In the genomic region with DNA sequence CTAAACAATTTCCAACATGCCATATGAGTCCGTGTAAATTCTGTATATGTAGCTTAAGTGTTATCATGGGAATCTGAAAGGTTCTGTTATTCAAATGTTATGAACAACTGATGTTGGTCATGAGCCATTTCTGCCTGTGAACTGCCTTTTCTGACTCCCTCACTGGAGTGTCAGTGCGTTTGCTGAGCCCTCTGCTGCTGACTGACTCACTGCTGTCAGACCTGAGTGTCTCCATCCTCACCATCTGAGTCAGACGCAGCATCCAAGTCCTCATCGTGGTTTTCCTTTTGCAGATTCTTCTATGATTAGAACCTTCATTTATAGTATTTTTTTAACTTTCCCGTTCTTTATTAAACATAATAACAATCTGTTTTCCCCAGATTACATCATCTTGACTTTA, we compare ENCODE assay signal across 19 mouse cellular contexts.
DNase-seq lines count a peak whose midpoint lies in the region; ATAC-seq lines count a peak whose summit lies in the region.
"Had no signal": no experiment of that assay in that cellular context is flagged by ENCODE, and none has a peak within 500 bp of the region (broad histone marks: within the 10 kb centered on the region; RNA-seq: fewer than 3 reads in every experiment).

No protein-coding gene starts in this region.

- peak; percentile 45; the same call in 1 of the 2 replicates for ATAC-seq in cerebellum, adult (ENCODE audit: insufficient number of reproducible peaks, low FRiP score, low TSS enrichment)
- ATAC-seq: forebrain, embryonic 14.5 days; hindbrain, embryonic 16.5 days; intestine, embryonic 15.5 days; Patski had no signal

- DNase-seq in cerebellum, adult 11 months = no peak
- peak; percentile 20 to 45 for DNase-seq in cerebellum, postnatal 25 days
- DNase-seq in cerebellum, adult 9-11 months = no peak
- DNase-seq in right cerebral cortex, adult 18-20 months = peak; percentile 4
- no peak for DNase-seq in right cerebral cortex, postnatal 36 days (ENCODE audit: low spot score in 2 of 2)
- DNase-seq: adrenal gland, postnatal 10 days; adrenal gland, postnatal 36 days; B cell, adult 2 months; gastrocnemius, postnatal 25 days; heart, adult 18-20 months; heart, postnatal 10 days; heart, postnatal 36 days; kidney, adult 11 months; kidney, adult 8-10 months had no signal

Comparison
In these comparisons a context has a peak if more than half of its experiments do, and no peak if none do; other contexts are left out.
1. DNase-seq: peak in cerebellum, postnatal 25 days (2 of 2) and right cerebral cortex, adult 18-20 months (single experiment); none in cerebellum, adult 11 months (single experiment), cerebellum, adult 9-11 months (single experiment) and right cerebral cortex, postnatal 36 days (0 of 2).